Mouse (Mus musculus): ENCODE measurements around the gene Serpinb6b. TPM values are rescaled to one million over a fixed set of nuclear protein-coding genes. Genes with fewer than 3 reads are reported as not detected.
"Not testable (repeated sequence)": the region's sequence is repeated elsewhere in the genome, so short reads cannot be mapped to it uniquely, and the experiment has no call there.

The Serpinb6b gene
- polyA plus RNA-seq (2016; fragmentation: Nextera tagmentation; extraction: Ambion mirVana) = 1.2 and 1.8 TPM in 2 replicates

- H3K9me3 ChIP-seq = no peaks in the 10 kb centered on the region
- peak within 1 kb of the TSS; percentile 24; the same call in 1 of the 2 replicates for H3K27ac ChIP-seq
- H3K27me3 ChIP-seq (ENCODE audit: insufficient read depth, poor library complexity, severe bottlenecking) = no peaks in the 10 kb centered on the region
- no peaks in the 10 kb centered on the region for H3K36me3 ChIP-seq
- 40% methylated on average over 16 of the region's 16 CpGs for WGBS
- peak; percentile 30 for DNase-seq (ENCODE audit: low spot score)
- H3K4me3 ChIP-seq = peak within 1 kb of the TSS; percentile 34
- H3K4me1 ChIP-seq (replicated peaks) = peaks cover 6% of the 10 kb centered on the region
These were observed at the start of gene Serpinb6b for GRCm38 (mm10) chr13:32964989-32965811. Serpinb6b (plus strand) TSS chr13:32965209.

- H3K27me3 ChIP-seq (ENCODE audit: insufficient read depth, poor library complexity, severe bottlenecking) = no peaks in the 10 kb centered on the region
- no peaks in the 10 kb centered on the region for H3K36me3 ChIP-seq
- no peak for DNase-seq (ENCODE audit: low spot score)
- H3K27ac ChIP-seq = no peak overlapping the region
- no peak overlapping the region for H3K4me3 ChIP-seq
- 0 out of 2 replicates have a peak, but pooled peaks cover 2% of the 10 kb centered on the region for H3K9me3 ChIP-seq
- H3K4me1 ChIP-seq (replicated peaks) = no peaks in the 10 kb centered on the region
These were observed 42.4 kb upstream of the Serpinb6b start for GRCm38 (mm10) chr13:32922622-32923021.

- Histone ChIP-seq H3K27me3 (ENCODE audit: insufficient read depth, poor library complexity, severe bottlenecking) (no peaks in the 10 kb centered on the region), H3K36me3 (no peaks in the 10 kb centered on the region), H3K27ac (no peak overlapping the region), H3K4me3 (no peak overlapping the region), H3K9me3 (no peaks in the 10 kb centered on the region), H3K4me1 (replicated peaks) (no peaks in the 10 kb centered on the region)
- DNase-seq (ENCODE audit: low spot score) = no peak
- 56% methylated on average over 7 of the region's 7 CpGs for WGBS
These were observed 40.2 kb upstream of the Serpinb6b start for GRCm38 (mm10) chr13:32924578-32925360.

- no peak overlapping the region for H3K27ac ChIP-seq
- no peaks in the 10 kb centered on the region for H3K4me1 ChIP-seq (replicated peaks)
- DNase-seq (ENCODE audit: low spot score) = no peak
- no peaks in the 10 kb centered on the region for H3K27me3 ChIP-seq (ENCODE audit: insufficient read depth, poor library complexity, severe bottlenecking)
- no peak overlapping the region for H3K4me3 ChIP-seq
- no peaks in the 10 kb centered on the region for H3K36me3 ChIP-seq
- no peaks in the 10 kb centered on the region for H3K9me3 ChIP-seq
- WGBS = 90% methylated on average over 2 of the region's 2 CpGs
These were observed 38.3 kb upstream of the Serpinb6b start for GRCm38 (mm10) chr13:32926661-32927060.

- 63% methylated on average over 1 of the region's 1 CpGs for WGBS
- DNase-seq (ENCODE audit: low spot score) = no peak
- no peak overlapping the region for H3K27ac ChIP-seq
These were observed 37.8 kb upstream of the Serpinb6b start for GRCm38 (mm10) chr13:32927241-32927640.

GRCm38 (mm10) chr13:32929107-32929750, 35.8 kb upstream of the Serpinb6b start:
- 89% methylated on average over 2 of the region's 2 CpGs for WGBS
- Histone ChIP-seq H3K36me3 (no peaks in the 10 kb centered on the region), H3K27ac (no peak overlapping the region), H3K27me3 (ENCODE audit: insufficient read depth, poor library complexity, severe bottlenecking) (no peaks in the 10 kb centered on the region), H3K4me3 (no peak overlapping the region), H3K4me1 (replicated peaks) (no peaks in the 10 kb centered on the region), H3K9me3 (no peaks in the 10 kb centered on the region)
- DNase-seq (ENCODE audit: low spot score) = no peak

More at GRCm38 (mm10) chr13:32927241-32927640, 37.8 kb upstream of the Serpinb6b start:
- Histone ChIP-seq H3K27me3 (ENCODE audit: insufficient read depth, poor library complexity, severe bottlenecking) (no peaks in the 10 kb centered on the region), H3K36me3 (no peaks in the 10 kb centered on the region), H3K4me1 (replicated peaks) (no peaks in the 10 kb centered on the region), H3K9me3 (no peaks in the 10 kb centered on the region), H3K4me3 (no peak overlapping the region)

GRCm38 (mm10) chr13:32934706-32935381, 30.2 kb upstream of the Serpinb6b start:
- Histone ChIP-seq H3K27ac (no peak overlapping the region), H3K9me3 (no peaks in the 10 kb centered on the region), H3K36me3 (no peaks in the 10 kb centered on the region), H3K4me1 (replicated peaks) (no peaks in the 10 kb centered on the region), H3K4me3 (no peak overlapping the region), H3K27me3 (ENCODE audit: insufficient read depth, poor library complexity, severe bottlenecking) (no peaks in the 10 kb centered on the region)
- DNase-seq (ENCODE audit: low spot score) = no peak
- WGBS = 47% methylated on average over 1 of the region's 1 CpGs

GRCm38 (mm10) chr13:32938275-32938674, 26.7 kb upstream of the Serpinb6b start:
- not testable (repeated sequence) for H3K36me3 ChIP-seq; DNase-seq (ENCODE audit: low spot score); H3K27ac ChIP-seq; H3K4me1 ChIP-seq (replicated peaks); H3K4me3 ChIP-seq; H3K9me3 ChIP-seq; H3K27me3 ChIP-seq (ENCODE audit: insufficient read depth, poor library complexity, severe bottlenecking)
- 84% methylated on average over 4 of the region's 4 CpGs for WGBS

- DNase-seq (ENCODE audit: low spot score); H3K27me3 ChIP-seq (ENCODE audit: insufficient read depth, poor library complexity, severe bottlenecking); H3K36me3 ChIP-seq; H3K4me3 ChIP-seq; H3K4me1 ChIP-seq (replicated peaks); H3K27ac ChIP-seq; H3K9me3 ChIP-seq: not testable (repeated sequence)
- 79% methylated on average over 3 of the region's 3 CpGs for WGBS
These were observed 25.8 kb upstream of the Serpinb6b start for GRCm38 (mm10) chr13:32939191-32939590.

GRCm38 (mm10) chr13:32956537-32956936, 8.5 kb upstream of the Serpinb6b start:
- Histone ChIP-seq H3K4me3 (no peak overlapping the region), H3K27ac (no peak overlapping the region), H3K36me3 (no peaks in the 10 kb centered on the region), H3K27me3 (ENCODE audit: insufficient read depth, poor library complexity, severe bottlenecking) (no peaks in the 10 kb centered on the region), H3K4me1 (replicated peaks) (no peaks in the 10 kb centered on the region), H3K9me3 (0 out of 2 replicates have a peak, but pooled peaks cover 5% of the 10 kb centered on the region)
- DNase-seq (ENCODE audit: low spot score) = no peak
- WGBS = 77% methylated on average over 4 of the region's 4 CpGs

GRCm38 (mm10) chr13:32957917-32958316, 7.1 kb upstream of the Serpinb6b start:
- no peak for DNase-seq (ENCODE audit: low spot score)
- no peaks in the 10 kb centered on the region for H3K27me3 ChIP-seq (ENCODE audit: insufficient read depth, poor library complexity, severe bottlenecking)
- H3K4me1 ChIP-seq (replicated peaks) = no peaks in the 10 kb centered on the region
- no peaks in the 10 kb centered on the region for H3K36me3 ChIP-seq
- no peak overlapping the region for H3K27ac ChIP-seq
- H3K9me3 ChIP-seq = 0 out of 2 replicates have a peak, but pooled peaks cover 5% of the 10 kb centered on the region
- no peak overlapping the region for H3K4me3 ChIP-seq
- WGBS = 85% methylated on average over 4 of the region's 4 CpGs

GRCm38 (mm10) chr13:32958521-32958920, 6.5 kb upstream of the Serpinb6b start:
- not testable (repeated sequence) for H3K27ac ChIP-seq; H3K4me1 ChIP-seq (replicated peaks); H3K27me3 ChIP-seq (ENCODE audit: insufficient read depth, poor library complexity, severe bottlenecking); H3K36me3 ChIP-seq; H3K9me3 ChIP-seq; DNase-seq (ENCODE audit: low spot score); H3K4me3 ChIP-seq
- 89% methylated on average over 7 of the region's 7 CpGs for WGBS

Measured in hindbrain, embryonic 10.5 days (tissue).